Mouse (Mus musculus) midbrain, embryonic 10.5 days (tissue): ENCODE measurements at regions not wholly inside any gene's neighbourhood (a gene's known extent, or its start where the extent isn't known, plus 50 kb on each side); places are given as distances from the start of the nearest gene placed in this dataset.
"Not testable (repeated sequence)": the region's sequence is repeated elsewhere in the genome, so short reads cannot be mapped to it uniquely, and the experiment has no call there.

ENCODE experiments used
- DNase-seq: peaks from one replicate; pipeline ENCODE4 v3.0.0-alpha.2; 2017; ENCODE audit warnings: low spot score
- H3K27ac ChIP-seq: fragments of 300-500 bp; sonication (generic); replicated peaks from 2 replicates; pipeline ENCODE4 v1.5.1; 2016; ENCODE audit warnings: mild to moderate bottlenecking
- H3K27me3 ChIP-seq: fragments of 300-500 bp; sonication (generic); 2 replicates; pipeline ENCODE4 v1.6.1; 2016; ENCODE audit warnings: low read depth, mild to moderate bottlenecking; ENCODE audit not compliant: poor library complexity, severe bottlenecking
- H3K36me3 ChIP-seq: fragments of 300-500 bp; sonication (generic); 2 replicates; pipeline ENCODE4 v1.6.1; 2016; ENCODE audit warnings: mild to moderate bottlenecking, moderate library complexity
- H3K4me1 ChIP-seq: fragments of 300-500 bp; sonication (generic); 2 replicates; pipeline ENCODE4 v1.6.1; 2016
- H3K4me3 ChIP-seq: fragments of 300-500 bp; sonication (generic); 2 replicates; pipeline ENCODE4 v1.5.1; 2016; ENCODE audit warnings: mild to moderate bottlenecking, moderate library complexity
- H3K9me3 ChIP-seq: fragments of 300-500 bp; sonication (generic); replicated peaks from 2 replicates; pipeline ENCODE4 v1.6.1; 2016; ENCODE audit warnings: mild to moderate bottlenecking
- WGBS: fragments of 180-500 bp; shearing (Covaris S2); methylation state at CpG from one replicate; pipeline ENCODE4 v1.1.7; 2016; 5-methylcytosine and 5-hydroxymethylcytosine counted together

DNA sequence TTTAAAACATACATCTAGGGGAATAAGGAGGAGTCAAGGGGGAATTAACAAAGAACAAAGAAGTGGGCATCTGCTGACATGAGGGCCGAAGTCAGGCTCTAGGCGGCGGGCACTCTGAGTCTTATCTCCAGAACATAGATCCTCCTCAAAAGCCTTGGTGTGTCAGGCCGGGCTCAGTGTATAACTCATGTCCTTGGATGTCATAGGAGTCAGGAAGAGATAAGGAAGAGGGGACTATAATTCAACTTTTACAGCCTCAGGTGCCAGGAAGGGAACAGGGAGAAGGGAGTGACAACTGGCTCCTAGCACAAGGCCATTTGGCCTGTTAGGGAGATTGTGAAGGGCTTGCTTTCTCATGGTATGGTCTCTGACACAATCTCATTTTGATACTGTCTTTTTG, 185.9 kb upstream of the Ube2e2 start:
- H3K4me1 ChIP-seq, H3K4me3 ChIP-seq, DNase-seq, H3K36me3 ChIP-seq, H3K27me3 ChIP-seq, H3K27ac ChIP-seq: not testable (repeated sequence)
- peaks cover 36% of the 10 kb centered on the region for H3K9me3 ChIP-seq
- WGBS: 93% methylated on average over 4 of the region's 4 CpGs

DNA sequence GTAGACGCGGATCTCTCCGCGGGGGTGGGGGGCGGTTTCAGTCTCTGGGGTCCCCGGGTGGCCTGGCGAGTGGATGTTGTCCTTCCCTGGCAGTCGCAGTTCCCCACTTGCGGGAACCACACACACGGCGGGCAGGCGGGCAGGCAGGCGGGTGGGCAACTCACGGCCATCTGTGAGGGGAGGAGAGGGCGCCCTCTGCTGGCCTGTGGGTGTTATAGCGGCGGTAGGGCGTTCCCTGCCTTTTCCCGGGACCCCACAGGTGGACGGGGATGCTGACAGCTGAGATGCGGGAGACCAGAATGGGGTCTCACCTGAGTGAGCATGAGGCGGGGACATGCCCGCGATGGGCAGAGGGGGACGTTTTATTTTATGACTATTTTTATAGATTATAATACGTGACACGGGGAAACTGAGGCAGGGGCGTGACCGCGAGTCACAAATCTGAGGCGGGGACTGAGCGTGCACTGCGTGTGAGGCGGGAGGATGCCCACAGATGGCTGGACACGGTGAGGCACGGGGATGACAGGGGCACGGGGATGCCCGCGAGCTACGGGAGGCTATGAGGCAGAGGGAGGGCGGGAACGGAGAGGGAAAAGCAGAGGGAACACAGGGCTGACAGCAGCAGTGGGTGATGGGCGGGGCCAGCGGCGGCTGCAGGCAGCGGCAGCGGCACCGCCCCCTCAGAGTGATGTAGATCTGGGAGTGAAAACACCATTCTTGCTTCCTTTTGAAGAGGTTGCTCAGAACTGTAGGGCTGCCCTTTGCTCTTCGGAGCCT, 148.1 kb upstream of the Ube2e2 start:
- H3K27me3 ChIP-seq: no peaks in the 10 kb centered on the region
- H3K4me1 ChIP-seq: peaks cover 16% of the 10 kb centered on the region
- 3% methylated on average over 49 of the region's 49 CpGs for WGBS
- no peaks in the 10 kb centered on the region for H3K36me3 ChIP-seq
- 0 out of 2 replicates have a peak overlapping the region, but pooled peaks have one; percentile 63 for H3K27ac ChIP-seq
- peak overlapping the region; percentile 63 for H3K4me3 ChIP-seq
- peaks cover 5% of the 10 kb centered on the region; the same call in 1 of the 2 replicates for H3K9me3 ChIP-seq
- peak; percentile 76 for DNase-seq

DNA sequence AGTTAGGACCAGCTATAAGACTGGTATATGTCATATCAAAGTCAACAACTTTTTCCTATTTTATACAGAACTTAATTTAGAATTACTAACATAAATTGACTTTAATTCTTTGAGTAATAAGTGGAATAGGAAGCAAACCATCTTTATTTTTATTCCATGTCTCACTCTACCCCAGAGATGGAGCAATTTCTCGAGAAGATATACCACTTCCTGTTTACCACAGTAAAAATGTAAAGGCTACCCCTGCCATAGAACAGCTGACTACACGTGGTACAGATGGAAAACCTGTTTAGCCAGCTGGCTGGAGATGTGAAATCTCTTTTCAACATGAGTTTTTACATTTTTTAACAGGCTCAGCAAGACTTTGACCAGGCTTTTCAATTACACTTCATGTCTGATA, 126.0 kb upstream of the Ube2e2 start:
- H3K4me1 ChIP-seq: no peaks in the 10 kb centered on the region
- DNase-seq: no peak
- H3K27me3 ChIP-seq: no peaks in the 10 kb centered on the region
- H3K4me3 ChIP-seq: no peak overlapping the region
- H3K27ac ChIP-seq: no peak overlapping the region
- H3K36me3 ChIP-seq: no peaks in the 10 kb centered on the region
- WGBS: 52% methylated on average over 2 of the region's 2 CpGs
- no peaks in the 10 kb centered on the region for H3K9me3 ChIP-seq

DNA sequence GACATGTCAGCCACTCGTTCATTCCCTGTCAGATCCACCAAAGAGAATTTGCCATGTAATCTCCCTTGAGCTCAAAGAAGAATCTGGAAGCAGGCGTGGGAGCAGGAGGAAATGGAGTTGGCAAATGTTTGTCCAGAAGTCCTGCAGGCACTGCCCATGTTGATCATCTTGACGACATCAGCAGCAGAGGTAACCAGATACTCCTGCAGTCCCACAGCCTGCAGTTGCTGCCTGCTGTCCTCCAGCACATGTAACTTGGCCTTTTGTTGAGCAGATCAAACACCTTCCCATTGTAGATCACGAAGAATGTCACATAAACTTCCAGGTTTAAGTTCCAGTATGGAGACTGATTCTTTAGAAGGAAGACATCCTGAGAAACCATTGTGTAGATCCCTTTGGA, 121.3 kb upstream of the Ube2e2 start:
- Histone ChIP-seq H3K27me3 (no peaks in the 10 kb centered on the region), H3K4me3 (no peak overlapping the region), H3K9me3 (no peaks in the 10 kb centered on the region), H3K4me1 (no peaks in the 10 kb centered on the region), H3K27ac (no peak overlapping the region), H3K36me3 (no peaks in the 10 kb centered on the region)
- WGBS: 78% methylated on average over 4 of the region's 4 CpGs
- DNase-seq: no peak

GRCm38 (mm10) chr14:19013558-19013957, 119.5 kb upstream of the Ube2e2 start:
- H3K27me3 ChIP-seq, H3K27ac ChIP-seq, H3K4me3 ChIP-seq, H3K36me3 ChIP-seq, H3K9me3 ChIP-seq, DNase-seq, H3K4me1 ChIP-seq: not testable (repeated sequence)
- 87% methylated on average over 2 of the region's 2 CpGs for WGBS

DNA sequence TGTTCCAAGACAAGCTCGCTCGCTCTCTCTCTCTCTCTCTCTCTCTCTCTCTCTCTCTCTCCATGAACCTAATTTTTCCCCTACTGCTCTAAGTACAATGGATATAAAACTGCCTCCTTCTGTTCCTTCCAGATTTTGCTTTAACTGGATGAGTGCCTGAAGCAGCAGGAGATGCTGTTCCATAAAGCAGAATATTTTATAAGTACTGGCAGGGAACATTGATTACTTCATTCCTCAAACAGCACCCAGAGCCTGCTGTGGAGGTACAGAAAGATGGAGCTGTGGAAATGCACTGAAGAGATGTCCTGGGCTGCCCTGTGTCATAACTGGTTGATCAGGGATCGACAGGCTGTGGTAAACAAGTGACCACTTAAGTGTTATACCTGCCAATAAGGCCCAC, 89.8 kb upstream of the Ube2e2 start:
- no peaks in the 10 kb centered on the region for H3K9me3 ChIP-seq
- H3K27me3 ChIP-seq: no peaks in the 10 kb centered on the region
- no peaks in the 10 kb centered on the region for H3K36me3 ChIP-seq
- WGBS: 91% methylated on average over 3 of the region's 3 CpGs
- no peak overlapping the region for H3K27ac ChIP-seq
- H3K4me3 ChIP-seq: no peak overlapping the region
- no peak for DNase-seq
- peaks cover 8% of the 10 kb centered on the region for H3K4me1 ChIP-seq

DNA sequence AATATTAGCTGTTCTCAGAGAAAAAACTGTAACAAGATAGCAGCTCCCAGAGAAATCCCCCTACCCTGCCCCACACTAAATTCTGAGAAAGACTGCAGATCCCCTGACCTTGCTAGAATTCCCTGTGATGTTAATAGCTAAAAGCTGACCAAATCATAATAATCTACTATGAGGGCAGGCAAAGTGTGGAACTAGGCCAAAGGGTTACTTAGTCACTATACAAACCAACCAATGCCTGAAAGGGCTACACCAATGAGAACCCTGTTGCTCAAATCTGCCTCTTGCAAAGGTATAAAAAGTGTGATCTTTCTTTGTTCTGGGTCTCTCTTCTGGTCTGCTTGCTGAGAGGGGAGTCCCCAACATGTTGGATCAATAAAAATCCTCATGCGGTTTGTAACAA, 69.8 kb upstream of the Ube2e2 start:
- H3K36me3 ChIP-seq: no peaks in the 10 kb centered on the region
- no peak for DNase-seq
- H3K4me3 ChIP-seq: no peak overlapping the region
- no peaks in the 10 kb centered on the region for H3K4me1 ChIP-seq
- no peak overlapping the region for H3K27ac ChIP-seq
- WGBS: 92% methylated on average over 1 of the region's 1 CpGs
- no peaks in the 10 kb centered on the region for H3K9me3 ChIP-seq
- no peaks in the 10 kb centered on the region for H3K27me3 ChIP-seq

- Histone ChIP-seq H3K27ac (no peak overlapping the region), H3K4me3 (no peak overlapping the region), H3K9me3 (no peaks in the 10 kb centered on the region), H3K27me3 (no peaks in the 10 kb centered on the region), H3K4me1 (no peaks in the 10 kb centered on the region), H3K36me3 (no peaks in the 10 kb centered on the region)
- DNase-seq: no peak
- 89% methylated on average over 2 of the region's 2 CpGs for WGBS
Measured at GRCm38 (mm10) chr14:18963287-18963686, 69.2 kb upstream of the Ube2e2 start.
